Mouse (Mus musculus): Measurements from ENCODE around the gene Topaz1.

- TF ChIP-seq CHD2 (IDR thresholded peaks at IDR 0.05; ENCODE audit: low read depth, low read length) (no peak), ZNF384 (IDR thresholded peaks at IDR 0.05; ENCODE audit: low read depth, low read length) (no peak), ZC3H11A (IDR thresholded peaks at IDR 0.05; ENCODE audit: borderline replicate concordance, low read depth, low read length) (no peak), HCFC1 (IDR thresholded peaks at IDR 0.05; ENCODE audit: borderline replicate concordance, insufficient read depth, low read length) (no peak)
These were observed 76.3 kb downstream of the Topaz1 start for GRCm38 (mm10) chr9:122823374-122824017.

All from ES-E14 (cell line).